Mouse (Mus musculus): ENCODE results near the gene Kcnip1. TPM values are rescaled to one million over a fixed set of nuclear protein-coding genes. Genes with fewer than 3 reads are reported as not detected.
A peak's percentile ranks its signal among the peaks of the same experiment; 100 is the strongest.

The Kcnip1 gene
- polyA plus RNA-seq, 2 experiments: 0.10 to 0.25 TPM

DNA sequence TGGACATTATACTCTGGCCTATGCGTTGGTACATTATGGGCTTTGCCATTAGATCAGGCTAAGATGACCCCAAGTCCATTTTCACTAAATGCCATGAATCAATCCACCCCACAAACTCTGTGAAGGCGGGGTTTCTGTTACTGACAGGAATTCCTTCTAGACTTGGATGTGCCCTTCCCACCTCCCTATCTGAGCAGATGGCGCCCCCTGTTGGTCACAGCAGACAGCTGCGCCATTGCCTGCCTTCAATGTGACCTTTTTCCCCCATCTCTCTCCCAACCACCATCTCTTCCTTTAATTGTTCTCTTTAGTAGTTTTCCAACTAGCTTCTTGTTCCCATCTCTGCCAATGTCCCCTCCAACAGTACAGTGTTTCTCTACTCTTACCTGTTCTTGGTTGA lies 243.0 kb downstream of the Kcnip1 start:
- H3K9ac ChIP-seq (replicated peaks): no peak overlapping the region
- WGBS (ENCODE audit: insufficient replicate concordance): 60% methylated on average over 4 of the region's 4 CpGs
- no peak for TF ChIP-seq EP300 (IDR thresholded peaks at IDR 0.05; ENCODE audit: low read depth)
- peak; percentile 66 for TF ChIP-seq CTCF (IDR thresholded peaks at IDR 0.05; ENCODE audit: low read depth)
- H3K4me3 ChIP-seq (ENCODE audit: insufficient read depth in 1 of 2, low read depth in 2 of 2, low read length in 2 of 2): no peak overlapping the region
- no peak overlapping the region for H3K27ac ChIP-seq
- no peak overlapping the region for H3K4me2 ChIP-seq (ENCODE audit: low read depth)
- DNase-seq (ENCODE audit: low read depth in 3 of 3, low spot score in 3 of 3) (no peak), ATAC-seq (ENCODE audit: insufficient read depth) (no peak)
- no peaks in the 10 kb centered on the region for H3K27me3 ChIP-seq (ENCODE audit: control insufficient read depth, insufficient read depth, low read length)
- no peaks in the 10 kb centered on the region for H3K9me3 ChIP-seq (ENCODE audit: control insufficient read depth, low read length)
- H3K36me3 ChIP-seq (replicated peaks; ENCODE audit: control insufficient read depth, insufficient read depth, low read depth): no peaks in the 10 kb centered on the region
- H3K4me1 ChIP-seq (replicated peaks; ENCODE audit: control insufficient read depth in 2 of 2, insufficient read depth in 2 of 2, low read length in 1 of 2): no peaks in the 10 kb centered on the region

DNA sequence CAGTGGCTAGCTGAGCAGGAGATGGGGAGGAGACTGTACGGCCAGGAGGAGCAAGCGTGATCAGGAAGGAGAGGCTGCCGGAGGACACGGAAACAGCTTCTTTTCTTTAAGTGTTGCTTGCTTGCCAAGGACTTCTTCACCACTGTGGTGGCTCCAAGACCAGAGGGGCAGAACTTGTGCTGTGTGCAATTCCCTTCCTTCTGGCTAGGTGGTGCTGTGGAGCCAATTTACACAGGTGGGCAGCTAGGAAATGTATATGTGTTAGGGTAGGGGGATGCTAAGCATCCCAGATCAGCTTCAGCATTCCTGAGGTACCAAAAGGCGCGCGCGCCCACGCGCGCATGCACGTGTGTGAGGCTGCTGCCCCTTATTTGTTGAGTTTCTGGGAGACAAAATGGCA lies 243.5 kb downstream of the Kcnip1 start:
- DNase-seq (ENCODE audit: low read depth in 3 of 3, low spot score in 3 of 3) (no peak), ATAC-seq (ENCODE audit: insufficient read depth) (no peak)
- no peak overlapping the region for H3K4me3 ChIP-seq (ENCODE audit: insufficient read depth in 1 of 2, low read depth in 2 of 2, low read length in 2 of 2)
- H3K27me3 ChIP-seq (ENCODE audit: control insufficient read depth, insufficient read depth, low read length): no peaks in the 10 kb centered on the region
- TF ChIP-seq CTCF (IDR thresholded peaks at IDR 0.05; ENCODE audit: low read depth): peak; percentile 56
- TF ChIP-seq EP300 (IDR thresholded peaks at IDR 0.05; ENCODE audit: low read depth): no peak
- no peaks in the 10 kb centered on the region for H3K9me3 ChIP-seq (ENCODE audit: control insufficient read depth, low read length)
- H3K27ac ChIP-seq: no peak overlapping the region
- H3K4me1 ChIP-seq (replicated peaks; ENCODE audit: control insufficient read depth in 2 of 2, insufficient read depth in 2 of 2, low read length in 1 of 2): no peaks in the 10 kb centered on the region
- no peaks in the 10 kb centered on the region for H3K36me3 ChIP-seq (replicated peaks; ENCODE audit: control insufficient read depth, insufficient read depth, low read depth)
- H3K4me2 ChIP-seq (ENCODE audit: low read depth): no peak overlapping the region
- 83% methylated on average over 12 of the region's 12 CpGs for whole genome bisulfite sequencing (ENCODE audit: insufficient replicate concordance)
- H3K9ac ChIP-seq (replicated peaks): no peak overlapping the region

DNA sequence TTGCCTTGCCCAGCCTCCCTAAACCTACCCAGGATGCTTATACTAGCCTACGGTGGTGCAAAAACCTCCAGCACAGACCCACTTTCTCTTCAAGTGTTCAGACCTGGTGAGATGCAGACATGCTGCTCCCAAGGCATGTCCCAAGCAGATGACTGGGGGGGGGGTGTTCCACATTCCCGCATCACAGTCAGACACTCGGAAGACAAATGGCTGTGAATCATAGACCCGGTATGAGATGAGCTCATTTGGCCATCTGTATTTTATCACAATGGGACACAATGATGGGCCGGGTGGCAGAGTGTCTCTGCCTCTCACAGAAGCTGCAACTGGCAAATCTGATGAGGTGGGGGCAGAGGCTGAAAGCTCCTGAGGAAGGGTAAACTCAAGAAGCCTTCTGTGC lies 244.2 kb downstream of the Kcnip1 start:
- WGBS (ENCODE audit: insufficient replicate concordance): 67% methylated on average over 5 of the region's 5 CpGs
- no peak overlapping the region for H3K4me3 ChIP-seq (ENCODE audit: insufficient read depth in 1 of 2, low read depth in 2 of 2, low read length in 2 of 2)
- DNase-seq (ENCODE audit: low read depth in 3 of 3, low spot score in 3 of 3): no peak
- H3K27me3 ChIP-seq (ENCODE audit: control insufficient read depth, insufficient read depth, low read length): no peaks in the 10 kb centered on the region
- H3K9me3 ChIP-seq (ENCODE audit: control insufficient read depth, low read length): no peaks in the 10 kb centered on the region
- no peak overlapping the region for H3K27ac ChIP-seq
- H3K9ac ChIP-seq (replicated peaks): no peak overlapping the region
- TF ChIP-seq CTCF (IDR thresholded peaks at IDR 0.05; ENCODE audit: low read depth): no peak
- TF ChIP-seq EP300 (IDR thresholded peaks at IDR 0.05; ENCODE audit: low read depth): no peak
- no peak overlapping the region for H3K4me2 ChIP-seq (ENCODE audit: low read depth)
- ATAC-seq (ENCODE audit: insufficient read depth): no peak
- H3K4me1 ChIP-seq (replicated peaks; ENCODE audit: control insufficient read depth in 2 of 2, insufficient read depth in 2 of 2, low read length in 1 of 2): no peaks in the 10 kb centered on the region
- H3K36me3 ChIP-seq (replicated peaks; ENCODE audit: control insufficient read depth, insufficient read depth, low read depth): no peaks in the 10 kb centered on the region

DNA sequence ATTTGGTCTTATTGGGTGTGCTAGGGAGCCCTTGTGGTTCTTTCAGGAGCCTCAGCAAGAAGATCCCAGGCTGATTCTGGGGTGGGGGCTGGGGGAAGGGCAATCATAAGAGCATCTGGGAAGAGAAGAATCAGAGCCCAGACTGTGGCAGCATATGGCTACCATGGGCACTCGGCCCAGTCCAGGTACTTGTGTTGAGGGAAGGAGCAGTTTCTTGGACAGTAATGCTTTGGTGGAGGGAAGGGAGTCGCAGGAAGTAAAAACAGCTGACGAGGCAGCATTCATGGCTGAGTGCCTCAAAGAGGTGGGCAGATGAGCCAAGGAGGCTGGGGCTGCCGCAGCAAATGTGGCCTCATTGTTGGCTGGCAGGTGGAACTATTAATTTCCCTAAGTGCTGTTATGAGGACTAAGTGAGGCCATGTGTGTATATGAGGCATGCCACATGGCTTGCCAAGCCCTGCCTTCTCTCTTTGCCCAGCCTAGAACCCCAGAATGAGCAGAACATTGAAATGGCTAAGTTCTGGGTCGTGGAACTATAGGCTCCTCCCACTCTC lies 245.5 kb downstream of the Kcnip1 start:
- no peak for ATAC-seq (ENCODE audit: insufficient read depth)
- no peak for DNase-seq (ENCODE audit: low read depth in 3 of 3, low spot score in 3 of 3)
- Histone ChIP-seq H3K4me3 (ENCODE audit: insufficient read depth in 1 of 2, low read depth in 2 of 2, low read length in 2 of 2) (no peak overlapping the region), H3K9me3 (ENCODE audit: control insufficient read depth, low read length) (no peaks in the 10 kb centered on the region), H3K36me3 (replicated peaks; ENCODE audit: control insufficient read depth, insufficient read depth, low read depth) (no peaks in the 10 kb centered on the region), H3K4me2 (ENCODE audit: low read depth) (no peak overlapping the region), H3K27ac (no peak overlapping the region), H3K27me3 (ENCODE audit: control insufficient read depth, insufficient read depth, low read length) (no peaks in the 10 kb centered on the region), H3K4me1 (replicated peaks; ENCODE audit: control insufficient read depth in 2 of 2, insufficient read depth in 2 of 2, low read length in 1 of 2) (no peaks in the 10 kb centered on the region), H3K9ac (replicated peaks) (no peak overlapping the region)
- 58% methylated on average over 5 of the region's 5 CpGs for WGBS (ENCODE audit: insufficient replicate concordance)
- TF ChIP-seq CTCF (IDR thresholded peaks at IDR 0.05; ENCODE audit: low read depth) (no peak), EP300 (IDR thresholded peaks at IDR 0.05; ENCODE audit: low read depth) (no peak)

DNA sequence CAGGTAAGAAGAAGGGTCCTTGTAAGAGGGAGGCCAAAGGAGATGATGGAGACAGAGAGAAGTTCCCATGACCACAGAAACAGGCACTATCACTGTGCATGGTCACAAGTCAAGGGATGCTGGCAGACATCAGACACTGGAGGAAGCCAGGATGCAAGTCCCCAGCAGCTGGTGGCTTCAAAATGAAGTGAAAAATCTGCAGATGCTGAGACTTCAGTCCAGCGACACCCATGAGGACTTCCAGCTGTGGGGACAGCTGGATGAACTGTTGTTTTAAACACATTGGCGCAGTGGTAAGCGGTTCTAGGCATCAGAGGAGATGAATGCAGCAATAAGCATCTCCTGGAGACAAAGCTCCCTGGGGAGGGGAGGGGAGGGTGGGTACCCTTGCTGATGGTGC lies 246.6 kb downstream of the Kcnip1 start:
- TF ChIP-seq EP300 (IDR thresholded peaks at IDR 0.05; ENCODE audit: low read depth): no peak
- no peak for TF ChIP-seq CTCF (IDR thresholded peaks at IDR 0.05; ENCODE audit: low read depth)
- DNase-seq (ENCODE audit: low read depth in 3 of 3, low spot score in 3 of 3) (no peak), ATAC-seq (ENCODE audit: insufficient read depth) (no peak)
- no peaks in the 10 kb centered on the region for H3K4me1 ChIP-seq (replicated peaks; ENCODE audit: control insufficient read depth in 2 of 2, insufficient read depth in 2 of 2, low read length in 1 of 2)
- 71% methylated on average over 3 of the region's 3 CpGs for WGBS (ENCODE audit: insufficient replicate concordance)
- no peaks in the 10 kb centered on the region for H3K27me3 ChIP-seq (ENCODE audit: control insufficient read depth, insufficient read depth, low read length)
- H3K36me3 ChIP-seq (replicated peaks; ENCODE audit: control insufficient read depth, insufficient read depth, low read depth): no peaks in the 10 kb centered on the region
- H3K4me3 ChIP-seq (ENCODE audit: insufficient read depth in 1 of 2, low read depth in 2 of 2, low read length in 2 of 2): no peak overlapping the region
- H3K9ac ChIP-seq (replicated peaks): no peak overlapping the region
- H3K4me2 ChIP-seq (ENCODE audit: low read depth): no peak overlapping the region
- H3K27ac ChIP-seq: no peak overlapping the region
- H3K9me3 ChIP-seq (ENCODE audit: control insufficient read depth, low read length): no peaks in the 10 kb centered on the region

Data from liver, embryonic 14.5 days (tissue).